Mouse (Mus musculus): ENCODE results near the gene Trove2. TPM values are rescaled to one million over a fixed set of nuclear protein-coding genes. Genes with fewer than 3 reads are reported as not detected.
"Not testable (repeated sequence)": the region's sequence is repeated elsewhere in the genome, so short reads cannot be mapped to it uniquely, and the experiment has no call there.

Trove2 gene
- polyA plus RNA-seq, 1 experiment from 2014 or later = 21.2 TPM

DNA sequence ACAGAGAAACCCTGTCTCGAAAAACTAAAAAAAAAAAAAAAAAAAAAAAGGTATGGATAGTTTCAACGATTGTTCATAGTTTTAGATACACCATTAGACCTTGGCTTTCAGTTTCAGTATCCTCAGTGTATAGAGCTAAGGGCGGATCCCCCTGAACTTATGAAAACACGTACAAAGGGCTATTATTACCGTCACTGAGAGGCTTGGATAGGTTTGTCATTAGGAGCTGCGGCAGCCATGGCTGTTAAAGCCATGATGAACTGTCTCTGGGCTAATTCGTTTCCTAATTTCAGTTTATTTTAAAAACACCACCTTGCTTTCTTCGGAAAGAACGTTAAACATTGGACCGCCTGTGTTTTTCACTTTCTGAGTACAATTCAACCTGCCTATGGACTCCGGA lies 38.1 kb downstream of the Trove2 start:
- Histone ChIP-seq H3K4me1 (ENCODE audit: insufficient read depth) (no peaks in the 10 kb centered on the region), H3K27me3 (ENCODE audit: insufficient read depth, low read length) (no peaks in the 10 kb centered on the region), H3K4me3 (ENCODE audit: low read depth, low read length) (peak overlapping the region; percentile 73), H3K27ac (ENCODE audit: low read depth) (no peak overlapping the region), H3K9me3 (ENCODE audit: low read depth, low read length) (no peaks in the 10 kb centered on the region), H3K36me3 (ENCODE audit: insufficient read depth) (peaks cover 4% of the 10 kb centered on the region), H3K9ac (peak overlapping the region; percentile 71), H3K4me2 (peak overlapping the region; percentile 85)
- peak; percentile 15; the same call in 1 of the 2 replicates for ATAC-seq (ENCODE audit: insufficient read depth)
- 18% methylated on average over 11 of the region's 11 CpGs for WGBS
- no peak for TF ChIP-seq CTCF (IDR thresholded peaks at IDR 0.05; ENCODE audit: low read depth)
- no peak for DNase-seq

DNA sequence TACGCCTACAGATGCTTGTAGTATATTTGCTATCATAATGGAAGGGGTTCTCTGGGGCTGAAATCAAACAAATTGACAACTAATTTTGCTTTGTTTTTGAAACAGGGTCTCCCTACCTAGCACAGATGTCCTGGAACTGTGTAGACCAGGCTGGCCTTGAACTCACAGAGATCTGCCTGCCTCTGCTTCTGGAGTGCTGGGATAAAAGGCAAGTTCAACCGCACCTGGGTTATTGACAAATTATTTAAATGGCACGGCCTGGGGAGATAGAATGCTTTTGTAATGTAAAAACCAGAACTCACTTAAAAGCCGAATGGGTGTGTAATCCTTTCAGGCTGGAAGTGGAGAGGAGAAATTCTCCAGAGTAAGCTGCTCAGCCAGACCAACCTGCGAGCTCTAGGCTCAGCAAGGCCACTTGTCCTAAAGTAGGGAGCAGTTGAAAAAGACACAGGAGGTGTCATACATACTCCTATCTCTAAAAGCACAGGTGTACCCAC lies 42.9 kb downstream of the Trove2 start:
- no peak overlapping the region for H3K27ac ChIP-seq (ENCODE audit: low read depth)
- ATAC-seq (ENCODE audit: insufficient read depth) = no peak
- no peak for DNase-seq
- no peak for TF ChIP-seq CTCF (IDR thresholded peaks at IDR 0.05; ENCODE audit: low read depth)
- no peaks in the 10 kb centered on the region for H3K9me3 ChIP-seq (ENCODE audit: low read depth, low read length)
- 80% methylated on average over 5 of the region's 5 CpGs for WGBS
- no peak overlapping the region for H3K9ac ChIP-seq
- H3K36me3 ChIP-seq (ENCODE audit: insufficient read depth) = no peaks in the 10 kb centered on the region
- H3K4me2 ChIP-seq = no peak overlapping the region
- H3K4me1 ChIP-seq (ENCODE audit: insufficient read depth) = no peaks in the 10 kb centered on the region
- H3K4me3 ChIP-seq (ENCODE audit: low read depth, low read length) = no peak overlapping the region
- H3K27me3 ChIP-seq (ENCODE audit: insufficient read depth, low read length) = no peaks in the 10 kb centered on the region

DNA sequence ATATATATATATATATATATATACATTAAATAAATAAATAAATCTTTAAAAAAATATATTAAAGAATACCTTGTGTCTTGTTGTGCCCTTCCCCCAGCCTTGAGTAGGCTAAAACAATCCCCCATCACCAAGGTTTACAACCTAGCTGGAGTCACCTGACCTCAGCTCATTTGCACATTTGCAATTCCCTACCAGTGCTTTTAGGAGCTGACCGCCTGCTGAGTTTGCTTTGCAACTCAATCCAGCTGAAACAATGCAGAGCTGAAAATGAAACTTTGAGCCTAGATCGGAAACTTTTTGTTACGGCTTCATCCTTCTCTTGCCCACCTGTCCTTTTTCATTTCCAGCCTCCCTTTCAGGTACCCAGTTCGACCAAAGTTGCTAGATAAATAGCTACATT lies 45.2 kb downstream of the Trove2 start:
- ATAC-seq (ENCODE audit: insufficient read depth) (no peak), DNase-seq (no peak)
- no peak for TF ChIP-seq CTCF (IDR thresholded peaks at IDR 0.05; ENCODE audit: low read depth)
- H3K9ac ChIP-seq = no peak overlapping the region
- H3K4me1 ChIP-seq (ENCODE audit: insufficient read depth) = no peaks in the 10 kb centered on the region
- no peak overlapping the region for H3K27ac ChIP-seq (ENCODE audit: low read depth)
- WGBS = 59% methylated on average over 4 of the region's 4 CpGs
- H3K4me3 ChIP-seq (ENCODE audit: low read depth, low read length) = no peak overlapping the region
- H3K4me2 ChIP-seq = no peak overlapping the region
- no peaks in the 10 kb centered on the region for H3K9me3 ChIP-seq (ENCODE audit: low read depth, low read length)
- no peaks in the 10 kb centered on the region for H3K36me3 ChIP-seq (ENCODE audit: insufficient read depth)
- H3K27me3 ChIP-seq (ENCODE audit: insufficient read depth, low read length) = no peaks in the 10 kb centered on the region

DNA sequence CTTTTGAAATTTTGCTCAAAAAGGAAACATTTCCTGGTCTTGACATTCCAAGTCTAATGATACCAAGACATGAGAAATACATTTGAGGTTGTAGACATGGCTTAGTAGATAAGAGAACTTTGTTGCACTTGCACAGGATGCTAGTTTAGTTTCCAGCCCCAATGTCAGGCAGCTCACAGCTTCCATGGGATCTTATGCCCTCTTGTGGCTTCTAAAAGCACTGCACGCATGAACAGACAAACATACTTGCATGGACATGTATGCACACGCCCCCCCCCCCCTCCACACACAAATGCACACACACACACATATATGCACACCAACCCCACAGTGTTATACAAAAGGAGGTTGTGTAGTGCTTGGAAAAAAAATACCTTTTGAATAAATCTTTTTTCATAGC lies 46.0 kb downstream of the Trove2 start:
- peak; percentile 62 for DNase-seq
- 65% methylated on average over 2 of the region's 2 CpGs for WGBS

DNA sequence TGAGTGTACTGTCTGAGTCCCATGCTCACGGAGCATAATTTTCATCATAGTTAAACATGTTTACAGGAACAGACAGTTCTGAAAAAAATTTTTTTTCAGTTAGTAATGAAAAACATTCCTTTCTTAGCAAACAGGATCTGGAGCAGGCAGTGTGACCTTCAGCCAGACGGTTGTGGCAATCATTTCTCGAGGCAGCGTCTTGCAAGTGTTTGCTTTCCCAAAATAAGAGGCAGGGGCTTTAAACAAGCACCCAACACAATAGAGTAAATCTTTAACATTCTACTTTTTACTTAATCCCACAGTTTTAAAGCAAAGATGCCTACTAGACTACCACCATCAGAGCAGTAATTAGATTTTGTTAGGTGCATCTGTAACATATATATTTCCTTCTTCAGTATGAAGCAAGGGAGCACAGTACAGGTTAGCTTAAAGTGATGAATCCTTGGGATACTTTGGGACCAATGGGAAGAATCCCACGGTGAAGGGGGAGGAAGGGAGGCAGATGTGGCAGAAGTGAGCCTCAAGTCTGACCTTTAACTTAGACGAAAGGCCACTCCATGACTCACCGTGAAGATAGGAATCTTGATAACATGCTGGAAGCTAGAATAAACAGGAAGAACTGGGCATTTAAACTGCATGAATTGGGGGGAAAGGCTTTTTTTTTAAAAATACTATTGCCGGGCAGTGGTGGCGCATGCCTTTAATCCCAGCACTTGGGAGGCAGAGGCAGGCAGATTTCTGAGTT lies 49.0 kb downstream of the Trove2 start:
- DNase-seq = no peak
- H3K4me2 ChIP-seq = no peak overlapping the region
- no peak for TF ChIP-seq CTCF (IDR thresholded peaks at IDR 0.05; ENCODE audit: low read depth)
- no peak for ATAC-seq (ENCODE audit: insufficient read depth)
- H3K9me3 ChIP-seq (ENCODE audit: low read depth, low read length) = no peaks in the 10 kb centered on the region
- H3K27me3 ChIP-seq (ENCODE audit: insufficient read depth, low read length) = no peaks in the 10 kb centered on the region
- no peaks in the 10 kb centered on the region for H3K36me3 ChIP-seq (ENCODE audit: insufficient read depth)
- H3K9ac ChIP-seq = no peak overlapping the region
- WGBS = 48% methylated on average over 9 of the region's 9 CpGs
- no peaks in the 10 kb centered on the region for H3K4me1 ChIP-seq (ENCODE audit: insufficient read depth)
- H3K4me3 ChIP-seq (ENCODE audit: low read depth, low read length) = no peak overlapping the region
- H3K27ac ChIP-seq (ENCODE audit: low read depth) = no peak overlapping the region

More for the DNA sequence above, 46.0 kb downstream of the Trove2 start:
- H3K4me2 ChIP-seq = no peak overlapping the region
- no peaks in the 10 kb centered on the region for H3K36me3 ChIP-seq (ENCODE audit: insufficient read depth)
- no peak for ATAC-seq (ENCODE audit: insufficient read depth)
- no peak overlapping the region for H3K9ac ChIP-seq
- no peak overlapping the region for H3K4me3 ChIP-seq (ENCODE audit: low read depth, low read length)
- H3K4me1 ChIP-seq (ENCODE audit: insufficient read depth) = no peaks in the 10 kb centered on the region
- H3K27ac ChIP-seq (ENCODE audit: low read depth) = no peak overlapping the region
- H3K9me3 ChIP-seq (ENCODE audit: low read depth, low read length) = no peaks in the 10 kb centered on the region
- TF ChIP-seq CTCF (IDR thresholded peaks at IDR 0.05; ENCODE audit: low read depth) = peak; percentile 52
- H3K27me3 ChIP-seq (ENCODE audit: insufficient read depth, low read length) = no peaks in the 10 kb centered on the region

DNA sequence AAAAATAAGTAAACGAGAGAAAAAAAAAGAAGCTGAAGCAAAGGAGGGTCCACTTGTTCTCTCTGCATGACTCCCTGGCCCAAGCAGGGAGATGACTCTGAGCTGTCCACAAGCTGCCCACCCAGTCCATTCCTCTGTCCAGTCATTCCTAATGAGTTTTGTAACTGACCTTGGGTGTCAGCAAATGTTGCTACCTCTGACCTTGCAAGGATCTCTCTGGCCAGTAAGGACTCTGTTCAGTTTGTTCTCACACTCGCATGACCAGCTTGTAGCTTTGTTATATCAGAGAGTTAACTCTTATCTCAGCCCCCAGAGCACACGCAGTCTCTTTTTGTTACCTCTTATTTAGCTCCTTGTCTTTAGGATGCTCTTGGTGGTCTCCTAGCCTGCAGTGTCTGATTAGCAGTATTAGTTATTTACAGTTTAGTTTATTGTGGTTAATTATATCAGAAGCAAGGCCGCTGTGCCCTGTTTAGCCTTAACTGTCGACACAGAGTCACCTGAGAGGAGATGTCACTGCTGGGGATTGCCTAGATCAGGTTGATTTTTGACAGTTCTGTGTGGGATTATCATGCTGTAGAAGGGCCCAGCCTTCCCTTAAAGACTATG lies 52.3 kb downstream of the Trove2 start:
- DNase-seq = no peak
- no peaks in the 10 kb centered on the region for H3K9me3 ChIP-seq (ENCODE audit: low read depth, low read length)
- 79% methylated on average over 5 of the region's 5 CpGs for WGBS
- no peak overlapping the region for H3K4me3 ChIP-seq (ENCODE audit: low read depth, low read length)
- H3K27me3 ChIP-seq (ENCODE audit: insufficient read depth, low read length) = no peaks in the 10 kb centered on the region
- no peak overlapping the region for H3K9ac ChIP-seq
- no peak for TF ChIP-seq CTCF (IDR thresholded peaks at IDR 0.05; ENCODE audit: low read depth)
- no peak overlapping the region for H3K27ac ChIP-seq (ENCODE audit: low read depth)
- no peak for ATAC-seq (ENCODE audit: insufficient read depth)
- no peaks in the 10 kb centered on the region for H3K36me3 ChIP-seq (ENCODE audit: insufficient read depth)
- H3K4me2 ChIP-seq = no peak overlapping the region
- no peaks in the 10 kb centered on the region for H3K4me1 ChIP-seq (ENCODE audit: insufficient read depth)

DNA sequence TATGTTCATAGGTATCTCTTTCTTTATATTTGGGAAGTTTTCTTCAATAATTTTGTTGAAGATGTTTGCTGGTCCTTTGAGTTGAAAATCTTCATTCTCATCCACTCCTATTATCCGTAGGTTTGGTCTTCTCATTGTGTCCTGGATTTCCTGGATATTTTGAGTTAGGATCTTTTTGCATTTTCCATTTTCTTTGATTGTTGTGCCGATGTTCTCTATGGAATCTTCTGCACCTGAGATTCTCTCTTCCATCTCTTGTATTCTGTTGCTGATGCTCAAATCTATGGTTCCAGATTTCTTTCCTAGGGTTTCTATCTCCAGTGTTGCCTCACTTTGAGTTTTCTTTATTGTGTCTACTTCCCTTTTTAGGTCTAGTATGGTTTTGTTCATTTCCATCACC lies 60.8 kb downstream of the Trove2 start, which contains the start of gene Glrx2:
Gene Glrx2, plus strand, starts transcription at position 301 of the 400 bp plus-strand sequence.
- no CpG with 5 or more reads among the region's 2 CpGs for WGBS

More for the DNA sequence above, 60.8 kb downstream of the Trove2 start, which contains the start of gene Glrx2:
- H3K27ac ChIP-seq (ENCODE audit: low read depth); DNase-seq; H3K9ac ChIP-seq; H3K9me3 ChIP-seq (ENCODE audit: low read depth, low read length); H3K4me1 ChIP-seq (ENCODE audit: insufficient read depth); H3K36me3 ChIP-seq (ENCODE audit: insufficient read depth); H3K4me2 ChIP-seq; H3K27me3 ChIP-seq (ENCODE audit: insufficient read depth, low read length); ATAC-seq (ENCODE audit: insufficient read depth); H3K4me3 ChIP-seq (ENCODE audit: low read depth, low read length): not testable (repeated sequence)

Measured in lung, embryonic 14.5 days (tissue).